Mouse (Mus musculus) kidney, adult 18-20 months (tissue): ENCODE data around the gene Spag16.

Experiments
- DNase-seq: peaks from one replicate; pipeline ENCODE4 v3.0.0; 2021

Gene Spag16

GRCm38 (mm10) chr1:70104683-70105082, 277.9 kb downstream of the Spag16 start:
- DNase-seq = no peak

GRCm38 (mm10) chr1:70116212-70116982, 289.6 kb downstream of the Spag16 start:
- DNase-seq = no peak

DNA sequence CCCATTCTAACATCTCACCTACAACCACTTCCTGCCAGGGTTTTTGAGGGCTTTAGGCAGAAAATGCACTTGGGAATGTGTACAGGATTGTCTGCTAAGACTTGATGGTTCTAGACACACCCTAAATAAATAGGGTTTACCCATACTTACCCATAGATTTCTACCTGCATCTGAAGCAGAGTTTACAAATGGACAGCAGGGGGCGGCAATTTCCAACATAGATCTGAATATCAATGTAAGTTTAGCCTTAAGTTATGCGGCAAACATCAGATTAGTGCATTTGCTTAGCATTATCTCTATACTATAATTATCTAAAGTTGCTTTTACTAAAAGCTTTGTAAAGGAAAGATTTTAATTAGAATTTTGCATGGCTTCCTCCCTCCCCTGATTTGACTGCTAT, 301.3 kb downstream of the Spag16 start:
- DNase-seq = no peak

GRCm38 (mm10) chr1:70135547-70135946, 308.8 kb downstream of the Spag16 start:
- no peak for DNase-seq

GRCm38 (mm10) chr1:70165343-70166158, 338.8 kb downstream of the Spag16 start:
- DNase-seq = no peak

DNA sequence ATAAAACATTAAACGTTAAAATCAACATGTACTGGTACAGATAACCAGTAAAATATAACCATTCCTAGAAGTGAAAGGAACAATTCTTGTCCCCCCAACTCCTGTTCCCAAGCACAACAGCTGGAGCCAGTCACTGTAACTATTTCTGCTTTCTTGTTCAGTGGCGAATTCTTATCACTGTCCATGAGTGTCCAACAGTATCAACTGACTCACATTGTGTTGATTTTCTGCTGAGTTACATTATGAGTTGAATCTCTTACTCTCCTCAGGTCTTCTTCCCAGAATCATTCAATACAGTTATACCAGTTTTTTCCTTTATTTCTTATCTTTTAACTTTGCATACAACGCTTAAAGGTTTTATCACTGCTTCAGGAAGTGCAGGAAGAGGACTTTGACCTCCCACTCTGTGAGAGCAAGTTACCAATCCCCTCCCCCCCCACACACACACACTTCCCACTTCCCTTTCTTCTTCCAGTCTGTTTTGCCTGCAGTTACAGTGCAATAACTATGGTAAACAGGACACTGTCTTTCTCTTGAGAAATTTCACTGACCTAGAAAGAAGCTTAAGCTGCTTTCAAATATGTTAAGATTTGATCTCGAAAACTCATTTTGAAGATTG, 353.5 kb downstream of the Spag16 start:
- no peak for DNase-seq

- no peak for DNase-seq
Observed at GRCm38 (mm10) chr1:70264815-70265214, 438.0 kb downstream of the Spag16 start.

DNA sequence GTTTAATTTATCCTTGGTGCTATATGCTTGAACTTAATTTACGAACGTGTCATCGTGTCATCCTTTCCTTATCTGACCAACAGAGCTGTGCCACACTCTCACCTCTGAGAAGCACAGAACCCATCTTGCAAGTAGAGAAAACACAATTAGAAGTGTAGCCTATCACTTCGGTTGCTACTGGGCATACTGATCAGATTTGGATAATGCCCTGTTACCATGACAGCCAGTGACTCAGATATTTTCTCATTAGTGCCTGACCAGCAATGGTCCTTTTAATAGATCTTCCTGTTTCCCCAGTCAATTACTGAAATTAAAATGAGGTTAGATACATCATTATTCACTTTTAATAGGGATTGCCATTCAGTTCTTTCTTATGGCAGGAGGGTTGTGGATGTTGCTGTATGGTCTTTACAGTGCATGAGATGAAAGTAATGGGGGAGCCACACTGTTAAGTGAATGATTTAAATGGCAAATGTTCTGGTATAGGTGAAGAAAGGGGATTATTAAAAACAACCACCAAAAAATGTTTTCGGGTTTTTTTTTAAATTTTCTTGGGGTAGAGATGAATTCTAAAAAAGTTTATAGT, 439.2 kb downstream of the Spag16 start:
- DNase-seq = no peak

- DNase-seq = no peak
Observed at GRCm38 (mm10) chr1:70270139-70270538, 443.4 kb downstream of the Spag16 start.

DNA sequence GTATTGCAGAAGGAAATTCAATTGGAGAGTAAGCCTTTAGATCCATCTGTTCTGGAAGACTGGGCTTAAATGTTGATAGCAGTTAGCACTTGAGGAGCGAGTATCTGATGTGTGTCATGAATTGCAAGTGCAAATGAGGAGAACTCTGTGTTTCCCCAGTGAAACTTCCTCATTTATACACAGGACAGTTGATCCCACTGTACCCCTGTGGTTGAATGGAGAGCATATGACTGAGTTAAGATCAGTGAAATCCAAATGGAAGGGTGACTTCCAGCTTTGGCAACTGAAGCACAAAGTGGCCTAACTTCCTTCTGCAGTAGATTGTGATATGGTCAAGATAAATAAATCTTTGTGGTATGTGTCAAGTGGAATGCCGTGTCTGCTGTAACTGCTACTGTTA, 446.0 kb downstream of the Spag16 start:
- no peak for DNase-seq

DNA sequence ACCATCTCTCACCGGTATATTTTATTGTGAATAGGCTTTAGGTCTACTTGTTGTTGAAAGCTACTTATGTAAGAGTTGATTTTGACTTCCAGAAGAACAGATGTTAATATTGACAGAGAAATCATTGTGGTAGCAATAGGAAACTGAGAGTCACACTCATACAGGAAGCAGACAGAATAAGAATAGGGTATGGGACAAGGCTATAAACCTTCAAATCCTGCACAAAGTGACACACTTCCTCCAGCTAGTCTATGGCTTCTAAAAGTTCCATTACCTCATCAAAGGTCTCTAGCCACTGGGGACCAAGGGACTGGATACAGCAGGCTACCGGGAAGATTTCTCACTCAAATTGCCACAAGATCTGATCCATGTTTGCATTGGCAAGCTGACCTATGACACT, 452.5 kb downstream of the Spag16 start:
- no peak for DNase-seq

DNA sequence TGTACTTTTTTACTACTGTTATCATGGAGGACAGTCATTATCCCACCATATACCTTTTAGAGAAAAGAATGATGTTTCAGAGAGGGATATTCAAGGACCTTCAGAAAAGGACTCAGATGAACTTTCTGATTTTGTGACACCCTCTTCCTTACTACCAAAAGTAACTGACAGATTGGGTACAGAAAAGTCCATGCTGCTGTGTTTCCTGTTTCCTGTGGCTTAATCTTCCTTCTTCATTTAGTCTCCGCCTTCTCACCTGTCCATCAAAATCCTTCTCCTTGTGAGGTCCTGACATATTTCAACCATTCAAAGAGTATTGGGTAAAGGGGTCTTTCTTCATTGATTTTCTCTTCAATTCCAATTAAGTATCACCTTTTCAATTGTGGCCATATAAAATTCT, 456.6 kb downstream of the Spag16 start:
- no peak for DNase-seq

DNA sequence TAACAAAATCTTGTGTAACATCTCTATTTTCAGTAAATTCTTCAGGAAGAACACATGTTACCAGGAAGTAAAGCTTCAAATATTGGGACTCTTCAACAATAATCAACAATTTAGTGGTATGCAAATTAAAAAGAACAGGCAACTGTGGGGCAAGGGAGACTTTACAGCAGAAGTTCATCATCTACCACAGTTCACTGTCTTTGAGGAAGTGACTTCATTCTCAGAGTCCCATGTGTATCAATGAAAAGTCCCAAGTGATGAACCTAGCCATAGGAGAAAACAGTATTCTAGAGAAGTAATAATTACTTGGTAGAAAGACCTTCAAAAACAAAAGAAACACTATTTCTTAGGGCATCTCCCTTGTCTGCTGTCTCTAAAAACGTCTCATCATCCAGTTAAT, 457.4 kb downstream of the Spag16 start:
- DNase-seq = no peak

DNA sequence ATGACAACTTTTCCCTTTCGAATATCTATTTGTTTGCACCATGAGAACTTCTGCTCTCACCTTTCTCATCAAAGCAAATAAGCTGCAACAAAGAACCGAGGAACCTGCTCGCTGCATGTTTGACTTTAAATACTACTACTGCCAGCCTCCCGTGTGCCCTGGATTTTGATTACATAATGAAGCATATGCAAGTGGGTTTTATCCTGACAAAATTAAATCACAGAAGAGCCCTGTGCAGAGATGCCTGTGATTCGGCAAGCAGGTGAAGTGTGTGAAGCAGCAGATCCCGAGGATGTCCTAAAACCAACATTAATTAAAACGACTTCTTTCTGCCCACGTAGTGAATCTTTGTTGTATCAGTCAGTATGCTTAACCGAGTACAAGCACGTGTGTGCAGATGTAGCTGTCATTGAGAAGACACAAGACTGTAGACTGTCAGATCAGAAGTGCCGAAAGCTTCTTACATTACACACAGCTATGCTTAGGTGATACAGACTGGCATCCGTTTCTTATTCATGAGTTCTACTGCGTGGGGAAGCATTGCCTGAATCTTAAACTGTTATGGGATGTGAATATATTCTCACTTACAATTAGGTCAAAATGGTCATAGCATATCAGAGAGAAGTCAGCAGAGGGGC, 489.5 kb downstream of the Spag16 start:
- DNase-seq = no peak

DNA sequence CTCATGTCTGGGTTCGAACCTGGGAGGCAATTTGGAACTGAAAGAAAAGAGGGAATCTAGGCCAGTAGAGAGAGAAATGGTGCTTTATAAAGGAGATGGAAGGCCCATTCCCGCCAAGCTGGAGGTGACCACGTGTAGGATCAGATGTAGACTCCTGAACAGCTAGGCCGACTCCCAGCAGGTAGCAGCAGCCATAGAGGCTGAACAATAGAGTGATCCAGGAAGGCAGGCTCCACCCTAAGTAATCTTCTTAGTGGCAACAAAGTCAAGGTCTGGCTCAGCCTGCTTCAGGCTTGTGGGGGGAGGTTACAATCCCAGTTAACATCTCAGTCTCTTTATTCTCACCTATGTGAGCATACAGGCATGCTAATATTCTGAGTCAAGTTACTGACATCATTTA, 494.2 kb downstream of the Spag16 start:
- no peak for DNase-seq

DNA sequence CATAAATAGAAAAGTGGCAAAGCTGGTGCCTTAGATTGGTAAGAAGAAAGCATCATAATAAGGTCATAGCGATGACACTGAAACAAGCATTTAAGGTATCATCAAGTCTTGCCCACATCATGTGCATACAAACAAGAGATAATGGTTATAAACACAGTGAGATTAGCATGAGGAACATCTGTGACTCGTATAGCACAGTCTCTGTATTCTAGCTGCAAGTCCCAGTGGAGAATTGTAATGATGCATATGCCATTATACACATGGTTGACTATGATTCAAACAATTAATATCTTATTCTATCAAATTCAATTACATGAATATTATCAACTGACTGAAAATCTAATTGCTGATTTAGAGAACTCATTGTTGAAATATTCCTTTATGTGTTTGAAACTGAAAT, 519.4 kb downstream of the Spag16 start:
- no peak for DNase-seq

GRCm38 (mm10) chr1:70351371-70351770, 524.6 kb downstream of the Spag16 start:
- no peak for DNase-seq

DNA sequence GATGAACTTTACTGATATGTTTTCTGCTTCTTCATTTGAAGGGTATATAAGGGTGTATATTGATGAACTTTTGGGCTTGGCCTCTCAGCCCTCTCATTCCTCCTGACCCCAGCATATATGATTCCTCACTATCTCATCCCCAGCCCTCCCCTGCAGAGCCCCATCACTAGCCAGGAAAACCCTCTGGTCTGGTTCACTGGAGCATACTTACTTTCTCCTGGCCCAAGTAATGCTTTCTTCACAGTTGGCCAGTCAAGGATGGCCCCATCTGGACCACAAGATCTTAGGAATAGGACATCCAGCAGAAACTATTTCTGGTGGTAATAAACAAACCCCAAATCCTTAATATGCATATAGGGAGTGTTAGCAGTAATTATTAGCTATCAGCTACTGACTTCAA, 527.2 kb downstream of the Spag16 start:
- no peak for DNase-seq

- DNase-seq = no peak
Observed at GRCm38 (mm10) chr1:70371721-70372120, 545.0 kb downstream of the Spag16 start.

DNA sequence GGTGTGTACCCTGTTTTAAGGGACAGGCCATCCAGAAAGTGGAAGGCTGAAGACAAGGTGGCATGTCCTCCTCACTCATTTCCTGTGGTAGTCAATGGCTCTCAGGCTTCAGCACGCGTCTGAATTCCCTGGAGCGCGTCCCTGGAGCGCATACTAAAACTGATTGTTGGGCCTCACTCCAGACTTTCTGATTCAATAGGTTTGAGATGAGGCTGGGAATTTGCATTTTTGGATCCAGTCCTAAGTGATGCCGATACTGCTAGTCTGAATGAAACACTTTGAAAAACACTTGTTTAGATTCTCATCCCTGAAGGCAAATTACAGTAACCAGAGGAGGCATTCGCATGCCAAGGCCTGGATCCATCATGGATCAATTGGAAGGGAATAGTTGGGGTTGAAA, 553.3 kb downstream of the Spag16 start:
- DNase-seq = no peak

GRCm38 (mm10) chr1:70442209-70443080, 615.7 kb downstream of the Spag16 start:
- no peak for DNase-seq

GRCm38 (mm10) chr1:70479864-70480263, 653.1 kb downstream of the Spag16 start:
- no peak for DNase-seq
